Mouse (Mus musculus) layer of hippocampus, adult 8-10 months (tissue): ENCODE data around the gene Vmn1r171. TPM values are rescaled to one million over a fixed set of nuclear protein-coding genes. Genes with fewer than 3 reads are reported as not detected.
"Not testable (repeated sequence)": the region's sequence is repeated elsewhere in the genome, so short reads cannot be mapped to it uniquely, and the experiment has no call there.

Experiments used
- DNase-seq, 2 experiments: peaks; one replicate each; pipeline ENCODE4 v3.0.0; 2022; ENCODE audit warnings: low spot score in 2 of 2
- total RNA-seq, 4 experiments: library from RNA; stranded (reverse); gene quantifications; 2 replicates each; pipeline ENCODE4 v1.2.4; 2022

Vmn1r171 gene
- total RNA-seq: not detected

GRCm38 (mm10) chr7:23630422-23630821 is at the start of gene Vmn1r171:
Gene Vmn1r171 (plus strand): TSS chr7:23630722.
- DNase-seq: no peak

- not testable (repeated sequence) for DNase-seq
Measured at GRCm38 (mm10) chr7:23605875-23606274, 24.6 kb upstream of the Vmn1r171 start, which contains the start of gene Vmn1r170. Gene Vmn1r170 (plus strand): TSS chr7:23606175.

GRCm38 (mm10) chr7:23658016-23658415 is 27.5 kb downstream of the Vmn1r171 start, which contains the start of gene Vmn1r172:
Gene Vmn1r172 (plus strand): TSS chr7:23658316.
- DNase-seq: no peak

Other genes with a start within 250 kb of the Vmn1r171 start
- under 1 TPM in 1 of 4 experiments, not detected in 3; 0.25 TPM for gene Nlrp5, start 244.8 kb upstream of the Vmn1r171 start, total RNA-seq
- gene Vmn1r167, start 123.5 kb upstream of the Vmn1r171 start, total RNA-seq: not detected
- not detected for gene Vmn1r168, start 91.0 kb upstream of the Vmn1r171 start, total RNA-seq
- not detected for gene Vmn1r169, start 55.2 kb upstream of the Vmn1r171 start, total RNA-seq
- gene Vmn1r170, start 24.5 kb upstream of the Vmn1r171 start, total RNA-seq: not detected
- gene Vmn1r172, start 27.6 kb downstream of the Vmn1r171 start, total RNA-seq: not detected
- not detected for gene Vmn1r173, start 70.0 kb downstream of the Vmn1r171 start, total RNA-seq
- gene Vmn1r174, start 121.5 kb downstream of the Vmn1r171 start, total RNA-seq: not detected
- not detected for gene Vmn1r175, start 179.9 kb downstream of the Vmn1r171 start, total RNA-seq
- not detected for gene Vmn1r176, start 206.7 kb downstream of the Vmn1r171 start, total RNA-seq
- not detected for gene Vmn1r177, start 235.7 kb downstream of the Vmn1r171 start, total RNA-seq